Mouse (Mus musculus): ENCODE data around the gene Exoc3l4. TPM values are rescaled to one million over a fixed set of nuclear protein-coding genes. Genes with fewer than 3 reads are reported as not detected.
A peak's percentile ranks its signal among the peaks of the same experiment; 100 is the strongest.

Gene Exoc3l4
- total RNA-seq, 2 experiments from 2014 or later = 4.8 to 6.7 TPM

DNA sequence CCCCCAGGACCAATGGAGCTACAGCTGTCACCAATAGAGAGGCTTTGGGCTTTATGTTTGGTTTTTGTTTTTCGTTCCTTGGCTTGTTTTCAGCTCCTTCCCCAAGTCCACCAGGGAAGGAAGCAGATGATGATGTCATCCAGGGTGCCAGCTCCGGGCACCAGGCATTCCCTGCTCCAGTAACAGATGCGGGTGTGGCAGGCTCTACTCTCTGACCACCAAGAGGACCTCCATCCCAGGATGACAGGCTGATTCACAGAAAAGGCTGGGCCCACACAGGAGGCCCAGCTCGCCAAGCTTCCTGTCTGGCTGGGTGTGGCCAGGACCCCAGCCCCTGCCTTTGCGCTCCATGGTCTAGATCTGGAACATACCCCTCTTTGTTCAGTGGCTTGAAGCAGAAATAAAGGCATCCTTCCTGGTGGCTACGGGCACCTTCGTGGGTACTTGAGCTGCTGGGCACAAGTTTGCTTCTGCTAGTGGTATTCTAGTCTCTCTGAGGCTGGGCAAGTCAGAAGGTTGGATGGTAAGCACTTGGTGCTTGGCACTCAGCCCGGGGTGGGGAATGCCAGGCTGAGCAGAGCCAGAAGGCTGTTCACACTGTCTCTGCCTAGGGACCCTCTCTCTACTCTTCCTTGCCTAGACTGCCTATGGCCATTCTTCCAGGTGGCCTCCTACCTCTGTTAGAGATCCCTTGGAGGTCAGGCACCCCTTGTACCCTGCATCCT, 5.0 kb upstream of the Exoc3l4 start:
- DNase-seq = no peak

DNA sequence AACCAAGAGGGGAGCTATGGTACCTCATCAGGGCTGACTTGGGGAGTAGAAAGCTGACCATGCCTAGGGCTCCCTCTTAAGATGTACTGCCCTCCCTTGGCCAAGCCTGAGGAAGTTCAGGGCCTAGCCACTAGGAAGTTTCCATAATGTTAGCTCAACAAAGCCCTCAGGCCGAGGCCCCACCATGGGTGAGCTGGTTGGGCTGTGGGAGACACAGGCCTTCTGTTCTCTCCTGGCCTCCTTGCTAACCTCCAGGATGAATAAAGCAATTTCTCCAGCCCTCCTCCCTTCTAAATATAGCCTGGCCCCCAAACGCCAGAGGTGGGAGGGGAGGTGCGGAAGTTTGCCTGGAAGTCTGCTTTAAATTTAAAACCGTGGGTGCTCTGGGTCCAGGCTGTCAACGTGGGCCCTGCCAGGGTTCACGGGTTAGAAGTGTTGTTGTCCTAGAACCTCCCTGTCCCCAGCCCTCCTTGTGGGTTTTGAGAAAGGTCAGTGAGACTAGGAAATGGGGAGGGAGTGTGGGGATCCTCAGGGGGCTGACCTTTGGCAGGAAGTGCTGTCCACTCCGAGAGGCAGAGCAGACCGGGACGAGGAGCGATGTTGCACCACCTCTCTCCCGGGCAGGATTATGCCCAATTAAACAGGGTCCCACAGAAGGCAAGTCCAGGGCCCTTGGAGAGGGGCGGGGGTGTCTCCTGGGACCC, 4.1 kb upstream of the Exoc3l4 start:
- DNase-seq = no peak

DNA sequence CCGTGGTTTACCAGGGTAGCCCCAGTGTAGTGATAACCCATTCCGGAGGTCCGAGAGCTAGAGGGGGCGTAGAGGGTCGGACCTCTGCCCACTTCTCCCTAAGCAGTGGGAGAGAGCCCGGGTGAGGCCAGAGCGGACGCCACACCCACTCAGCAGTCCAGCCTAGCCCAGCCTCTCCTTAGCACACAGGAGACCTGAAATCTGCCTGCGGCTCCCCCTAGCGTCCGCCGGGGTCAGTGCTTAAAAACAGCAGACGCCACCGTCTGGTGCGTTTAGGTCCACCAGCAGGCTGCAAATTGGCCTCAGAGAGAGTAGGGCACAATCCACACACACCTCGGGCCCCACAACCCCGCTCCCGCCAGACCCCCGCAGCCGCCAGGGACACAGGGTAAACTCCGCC, 3.5 kb upstream of the Exoc3l4 start:
- peak; percentile 94 to 96 for DNase-seq

DNA sequence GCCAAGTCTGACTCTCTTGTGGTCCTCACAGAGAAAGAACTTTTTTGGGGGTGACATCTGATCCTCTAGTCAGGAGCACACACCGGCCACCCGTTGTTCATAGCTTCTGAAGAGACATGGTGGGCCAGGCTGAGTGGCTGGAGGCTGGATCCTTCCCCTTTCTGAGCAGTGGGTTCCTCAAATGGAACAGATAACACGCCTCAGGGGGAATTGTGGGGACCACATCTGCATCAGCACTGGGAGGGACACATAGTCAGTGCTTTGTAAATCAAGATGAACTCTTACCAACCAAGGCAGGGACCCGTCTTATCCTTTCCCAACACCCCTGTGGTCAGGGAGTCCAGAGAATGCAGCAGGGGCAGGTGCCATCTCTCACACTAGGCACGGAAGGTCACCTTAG, 3.1 kb downstream of the Exoc3l4 start:
- no peak for DNase-seq

GRCm38 (mm10) chr12:111420946-111421709, 4.3 kb downstream of the Exoc3l4 start:
- DNase-seq = no peak

- DNase-seq = no peak
These were observed 6.0 kb downstream of the Exoc3l4 start for GRCm38 (mm10) chr12:111422852-111423251.

DNA sequence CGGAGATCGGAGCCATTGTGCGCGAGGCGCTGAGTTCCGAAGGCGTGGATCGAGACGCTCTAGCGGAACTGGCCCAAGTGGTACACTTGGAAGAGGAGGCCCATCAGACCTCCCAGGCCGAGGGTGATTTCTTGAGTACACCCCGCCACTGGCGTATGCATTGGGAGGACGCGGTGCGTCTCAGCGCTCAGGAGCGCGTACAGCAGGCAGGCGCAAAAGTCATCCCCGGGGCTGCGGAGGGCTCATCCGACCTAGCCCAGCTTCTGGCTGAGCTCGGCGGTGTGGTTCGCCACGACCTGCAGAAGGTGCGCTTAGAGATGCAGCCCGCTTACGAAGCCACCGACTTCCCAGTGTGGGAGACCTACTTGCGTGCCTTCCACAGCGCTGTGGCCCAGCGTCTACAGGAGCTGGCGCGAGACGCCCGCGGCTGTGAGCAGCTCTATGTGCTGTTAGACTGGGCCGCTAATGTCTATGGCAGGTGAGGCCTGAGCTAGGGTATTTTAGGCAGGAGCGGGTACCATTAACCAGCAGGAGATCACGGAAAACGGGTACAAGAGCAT, 6.8 kb downstream of the Exoc3l4 start:
- no peak for DNase-seq

- DNase-seq = no peak
These were observed 7.7 kb downstream of the Exoc3l4 start for GRCm38 (mm10) chr12:111424547-111424946.

DNA sequence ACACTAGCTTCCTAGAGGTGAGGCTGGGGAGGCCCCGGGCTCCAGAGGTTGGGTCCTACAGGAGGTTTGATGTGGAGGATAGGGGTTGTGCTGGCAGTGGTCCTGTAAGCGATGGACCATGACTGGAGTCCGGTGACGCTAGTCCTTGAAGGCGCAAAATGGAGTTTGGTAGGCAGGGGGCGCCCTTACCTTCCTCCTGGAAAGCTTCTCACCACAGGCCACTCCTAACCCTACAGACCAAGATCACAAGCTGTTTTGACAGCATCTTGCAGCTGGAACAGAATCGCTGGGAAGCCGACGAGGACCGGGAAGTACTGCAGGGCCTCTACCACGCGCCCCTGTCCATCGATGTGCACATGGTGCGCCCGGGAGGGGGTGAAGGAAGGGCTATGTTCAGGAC, 8.4 kb downstream of the Exoc3l4 start:
- DNase-seq = peak; percentile 86 to 90

GRCm38 (mm10) chr12:111425789-111426460, 9.1 kb downstream of the Exoc3l4 start:
- DNase-seq = peak; percentile 94

DNA sequence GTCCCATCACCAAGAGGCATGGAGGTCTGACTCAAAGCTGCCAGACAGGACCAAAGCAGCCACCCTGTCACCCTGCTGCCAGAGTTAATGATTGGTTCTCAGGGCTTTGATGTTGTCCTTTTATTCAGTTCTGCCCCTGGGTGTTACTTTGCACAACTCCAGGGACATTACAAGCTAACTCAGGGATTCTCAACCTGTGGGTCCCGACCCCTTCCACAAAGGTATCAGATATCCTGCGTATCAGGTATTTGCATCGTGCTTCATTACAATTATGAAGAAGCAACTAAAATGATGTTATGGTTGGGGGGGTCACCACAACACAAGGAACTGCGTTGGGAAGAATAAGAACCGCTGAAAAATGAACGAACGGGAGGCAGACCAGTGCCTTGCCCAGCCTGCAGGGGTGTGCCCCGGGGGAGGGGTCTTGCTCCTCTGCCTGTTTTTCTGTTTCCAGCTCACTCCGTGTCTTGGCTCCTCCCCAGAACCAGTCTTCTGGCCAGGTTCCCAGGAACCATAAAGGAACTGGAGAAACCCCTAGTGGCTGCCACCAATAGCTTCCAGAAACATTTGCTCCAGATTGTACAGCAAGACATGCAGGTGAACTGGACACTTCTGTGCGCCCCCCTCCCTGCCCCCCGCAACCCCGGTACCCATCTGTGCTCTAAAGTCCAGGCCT, 10.8 kb downstream of the Exoc3l4 start:
- DNase-seq = no peak

GRCm38 (mm10) chr12:111428364-111428763, 11.5 kb downstream of the Exoc3l4 start:
- no peak for DNase-seq

- peak in 1 of 2 experiments; percentile 67 for DNase-seq
These were observed 12.4 kb downstream of the Exoc3l4 start for GRCm38 (mm10) chr12:111428961-111429911.

GRCm38 (mm10) chr12:111430049-111430867, 13.4 kb downstream of the Exoc3l4 start:
- DNase-seq = peak; percentile 56 to 81

DNA sequence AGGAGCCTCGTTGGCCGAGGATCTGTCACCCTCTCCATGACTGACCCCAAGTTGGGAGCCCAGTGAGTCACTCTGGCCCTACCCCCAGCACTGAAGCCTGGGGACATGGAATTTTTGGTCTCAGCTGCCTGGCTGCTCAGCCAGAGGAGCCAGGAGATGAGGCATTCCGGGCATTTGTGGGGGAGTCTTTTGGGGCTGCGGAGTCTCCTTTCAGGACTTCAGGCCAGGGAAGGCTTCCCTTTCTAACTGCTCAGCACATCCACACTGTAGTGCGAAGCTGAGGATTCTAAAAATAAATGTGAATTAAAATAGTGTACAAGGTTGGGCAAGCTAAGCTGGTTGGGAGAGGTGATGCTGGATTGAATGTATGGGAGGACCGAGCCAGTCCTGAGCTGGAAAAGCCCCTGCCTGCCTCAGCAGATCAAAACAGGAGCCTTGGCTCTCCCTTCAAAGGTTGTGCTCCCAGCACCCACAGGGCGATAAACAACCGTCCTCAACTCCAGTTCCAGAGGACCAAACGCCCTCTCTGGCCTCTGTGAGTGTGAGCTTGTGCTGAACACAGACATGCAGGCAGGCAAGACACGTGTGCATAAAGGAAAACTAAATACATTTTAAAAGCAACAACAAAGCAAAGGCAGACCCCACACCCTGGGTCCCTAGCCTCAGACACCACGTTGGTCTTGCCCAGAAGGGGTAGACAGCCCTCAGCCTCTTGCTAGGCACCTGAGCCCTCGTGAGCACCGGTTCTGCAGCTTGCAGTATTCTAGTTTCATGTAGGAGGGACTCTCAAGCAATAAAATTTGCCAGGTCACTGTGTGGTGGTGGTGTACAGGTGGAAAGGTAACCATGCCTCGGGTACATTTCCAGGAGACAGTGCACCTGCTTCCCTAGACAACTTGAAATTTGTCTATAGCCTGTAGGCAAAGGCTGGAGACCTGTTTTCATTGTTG, 14.3 kb downstream of the Exoc3l4 start:
- peak; percentile 65 for DNase-seq

DNA sequence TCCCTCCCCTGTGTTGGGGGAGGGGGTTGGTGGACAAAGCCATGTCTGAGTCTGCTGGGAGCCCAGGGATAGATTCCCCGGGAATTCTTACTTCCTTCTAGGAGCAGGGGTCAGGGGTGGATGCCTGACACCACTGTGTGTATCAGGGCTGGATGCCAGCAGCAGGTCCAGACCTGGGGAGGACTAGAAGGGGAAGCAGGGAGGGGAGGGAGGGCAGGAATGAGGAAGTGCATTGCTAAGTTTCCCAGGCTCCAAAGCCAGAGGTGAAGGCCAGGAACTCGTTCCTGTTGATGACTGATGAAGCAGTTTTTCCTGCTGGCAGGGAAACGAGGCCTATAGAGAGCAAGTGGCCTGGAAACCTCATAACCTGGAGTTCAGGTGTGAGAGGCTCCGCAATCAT, 15.3 kb downstream of the Exoc3l4 start:
- peak in 1 of 2 experiments; percentile 48 for DNase-seq

- no peak for DNase-seq
These were observed 16.0 kb downstream of the Exoc3l4 start for GRCm38 (mm10) chr12:111432751-111433331.
